Mouse (Mus musculus) adrenal gland, postnatal 25 days (tissue): ENCODE measurements around the gene Tex21. TPM values are rescaled to one million over a fixed set of nuclear protein-coding genes. Genes with fewer than 3 reads are reported as not detected.
A peak's percentile ranks its signal among the peaks of the same experiment; 100 is the strongest.
"Not testable (repeated sequence)": the region's sequence is repeated elsewhere in the genome, so short reads cannot be mapped to it uniquely, and the experiment has no call there.

Source experiments
- DNase-seq: peaks from one replicate; pipeline ENCODE4 v3.0.0; 2021; ENCODE audit warnings: mixed read lengths
- total RNA-seq: library from RNA; stranded (reverse); gene quantifications from 2 replicates; pipeline ENCODE4 v1.2.3, GENCODE M21; 2021

The Tex21 gene
- total RNA-seq, 1 experiment from 2014 or later, result not detected

- no peak for DNase-seq
Measured at GRCm38 (mm10) chr12:76256114-76256843, 9.7 kb upstream of the Tex21 start.

- DNase-seq, result no peak
Measured at GRCm38 (mm10) chr12:76255499-76255875, 8.9 kb upstream of the Tex21 start.

- peak; percentile 91 for DNase-seq
Measured at GRCm38 (mm10) chr12:76254725-76255498, 8.4 kb upstream of the Tex21 start, which contains the start of gene Mthfd1. Gene Mthfd1 (plus strand): TSS chr12:76255298.

- DNase-seq, result no peak
Measured at GRCm38 (mm10) chr12:76253991-76254390, 7.4 kb upstream of the Tex21 start.

GRCm38 (mm10) chr12:76253591-76253990 is 7.0 kb upstream of the Tex21 start:
- DNase-seq, result no peak

GRCm38 (mm10) chr12:76253090-76253489 is 6.5 kb upstream of the Tex21 start:
- DNase-seq, result no peak

- no peak for DNase-seq
Measured at GRCm38 (mm10) chr12:76244981-76245380, 1.6 kb downstream of the Tex21 start.

GRCm38 (mm10) chr12:76241833-76242232 is 4.7 kb downstream of the Tex21 start:
- no peak for DNase-seq

- DNase-seq, result no peak
Measured at GRCm38 (mm10) chr12:76241084-76241483, 5.5 kb downstream of the Tex21 start.

GRCm38 (mm10) chr12:76240670-76241069 is 5.9 kb downstream of the Tex21 start:
- no peak for DNase-seq

GRCm38 (mm10) chr12:76239839-76240571 is 6.5 kb downstream of the Tex21 start:
- no peak for DNase-seq

GRCm38 (mm10) chr12:76239145-76239838 is 7.3 kb downstream of the Tex21 start:
- no peak for DNase-seq

GRCm38 (mm10) chr12:76235253-76235652 is 11.3 kb downstream of the Tex21 start:
- no peak for DNase-seq

GRCm38 (mm10) chr12:76230644-76231043 is 15.9 kb downstream of the Tex21 start:
- no peak for DNase-seq

GRCm38 (mm10) chr12:76222104-76222503 is 24.4 kb downstream of the Tex21 start:
- not testable (repeated sequence) for DNase-seq

GRCm38 (mm10) chr12:76216716-76217115 is 29.8 kb downstream of the Tex21 start:
- DNase-seq, result no peak

GRCm38 (mm10) chr12:76215121-76215520 is 31.4 kb downstream of the Tex21 start:
- DNase-seq, result no peak

- DNase-seq, result no peak
Measured at GRCm38 (mm10) chr12:76209429-76209974, 37.0 kb downstream of the Tex21 start.

GRCm38 (mm10) chr12:76200326-76200725 is 46.2 kb downstream of the Tex21 start:
- DNase-seq, result no peak

- DNase-seq, result no peak
Measured at GRCm38 (mm10) chr12:76197071-76197470, 49.5 kb downstream of the Tex21 start.

- DNase-seq, result peak; percentile 41
Measured at GRCm38 (mm10) chr12:76196709-76197054, 49.9 kb downstream of the Tex21 start.
